Mouse (Mus musculus) cerebellum, adult 2 months (tissue): ENCODE measurements at regions not wholly inside any gene's neighbourhood (a gene's known extent, or its start where the extent isn't known, plus 50 kb on each side); places are given as distances from the start of the nearest gene placed in this dataset.

ENCODE experiments used
- CTCF ChIP-seq: fragments of 200-500 bp; IDR thresholded peaks from 2 replicates; pipeline ENCODE4 v1.5.1; 2011; ENCODE audit warnings: low read depth, mild to moderate bottlenecking, control low read depth, low read length, moderate library complexity, borderline replicate concordance; ENCODE audit not compliant: insufficient read depth
- POLR2A ChIP-seq: fragments of 200-500 bp; IDR thresholded peaks from 2 replicates; pipeline ENCODE4 v1.6.1; 2011; ENCODE audit warnings: low read length, control low read depth, borderline replicate concordance; ENCODE audit not compliant: insufficient read depth

- TF ChIP-seq CTCF: no peak
- no peak for TF ChIP-seq POLR2A
Measured at GRCm38 (mm10) chr13:37290636-37291035, 54.4 kb upstream of the Ly86 start.
